Mouse (Mus musculus) forebrain, embryonic 11.5 days (tissue): ENCODE data around the gene Kcnk7. TPM values are rescaled to one million over a fixed set of nuclear protein-coding genes. Genes with fewer than 3 reads are reported as not detected.

ENCODE experiments used
- ATAC-seq: fragments of 200-750 bp; cut with Nextera tagmentation; replicated peaks from 2 replicates; pipeline ENCODE4 v1.8.0; 2017; ENCODE audit warnings: moderate TSS enrichment; ENCODE audit not compliant: low FRiP score
- DNase-seq: peaks from one replicate; pipeline ENCODE4 v3.0.0-alpha.2; 2017; ENCODE audit warnings: low spot score
- H3K27ac ChIP-seq: fragments of 300-500 bp; sonication (generic); 2 replicates; pipeline ENCODE4 v1.5.1; 2014; ENCODE audit warnings: low read depth, low read length
- H3K27me3 ChIP-seq: fragments of 300-500 bp; sonication (generic); 2 replicates; pipeline ENCODE4 v1.6.1; 2014; ENCODE audit warnings: mild to moderate bottlenecking, low read length, mixed read lengths; ENCODE audit not compliant: control insufficient read depth, insufficient read depth
- H3K36me3 ChIP-seq: fragments of 300-500 bp; sonication (generic); 2 replicates; pipeline ENCODE4 v1.6.1; 2014; ENCODE audit warnings: mild to moderate bottlenecking, low read length, moderate library complexity, mixed read lengths; ENCODE audit not compliant: control insufficient read depth, insufficient read depth
- H3K4me1 ChIP-seq: fragments of 300-500 bp; sonication (generic); replicated peaks from 2 replicates; pipeline ENCODE4 v1.6.1; 2014; ENCODE audit warnings: low read length, mixed read lengths; ENCODE audit not compliant: control insufficient read depth, insufficient read depth
- H3K4me2 ChIP-seq: fragments of 300-500 bp; sonication (generic); 2 replicates; pipeline ENCODE4 v1.6.1; 2014; ENCODE audit warnings: low read depth, mild to moderate bottlenecking, low read length, moderate library complexity, mixed read lengths; ENCODE audit not compliant: severe bottlenecking
- H3K4me3 ChIP-seq: fragments of 300-500 bp; sonication (generic); 2 replicates; pipeline ENCODE4 v1.5.1; 2014; ENCODE audit warnings: low read depth, low read length
- H3K9ac ChIP-seq: fragments of 300-500 bp; sonication (generic); 2 replicates; pipeline ENCODE4 v1.6.1; 2014; ENCODE audit warnings: low read length
- H3K9me3 ChIP-seq: fragments of 300-500 bp; sonication (generic); 2 replicates; pipeline ENCODE4 v1.6.1; 2016; ENCODE audit warnings: low read length, mixed read lengths; ENCODE audit not compliant: control insufficient read depth
- WGBS: fragments of 180-500 bp; shearing (Covaris S2); extraction: QIAGEN DNeasy Blood & Tissue Kit; methylation state at CpG from one replicate; pipeline ENCODE4 v1.1.7; 2014; 5-methylcytosine and 5-hydroxymethylcytosine counted together
- microRNA-seq: library from miRNA; unstranded; fragments of <30 nt; microRNA quantifications from one replicate; pipeline ENCODE4, GENCODE M21; 2016; ENCODE audit not compliant: insufficient number of aligned reads
- polyA plus RNA-seq: library from polyadenylated mRNA; unstranded; fragments of >200 nt; fragmentation: Nextera tagmentation; extraction: Ambion mirVana; gene quantifications from 2 replicates; pipeline ENCODE4 v1.2.1, GENCODE M21; 2014

Gene Kcnk7
- polyA plus RNA-seq, 1 experiment from 2014 or later: not detected

GRCm38 (mm10) chr19:5745756-5746710 lies 41.9 kb downstream of the Kcnk7 start:
- 3% methylated on average over 36 of the region's 36 CpGs for WGBS
- Histone ChIP-seq H3K4me1 (peaks cover 28% of the 10 kb centered on the region), H3K4me3 (peak overlapping the region; percentile 25), H3K27me3 (peaks cover 37% of the 10 kb centered on the region), H3K4me2 (peak overlapping the region; percentile 64), H3K9me3 (no peaks in the 10 kb centered on the region), H3K9ac (peak overlapping the region; percentile 49), H3K27ac (no peak overlapping the region), H3K36me3 (no peaks in the 10 kb centered on the region)
- no peak for ATAC-seq
- peak; percentile 77 for DNase-seq

- DNase-seq: no peak
- Histone ChIP-seq H3K27me3 (peaks cover 46% of the 10 kb centered on the region), H3K4me1 (peaks cover 25% of the 10 kb centered on the region), H3K9ac (no peak overlapping the region), H3K9me3 (no peaks in the 10 kb centered on the region), H3K36me3 (no peaks in the 10 kb centered on the region), H3K4me2 (no peak overlapping the region), H3K27ac (no peak overlapping the region), H3K4me3 (no peak overlapping the region)
- 38% methylated on average over 12 of the region's 12 CpGs for WGBS
- ATAC-seq: no peak
Measured at GRCm38 (mm10) chr19:5746907-5747363, 42.8 kb downstream of the Kcnk7 start.

DNA sequence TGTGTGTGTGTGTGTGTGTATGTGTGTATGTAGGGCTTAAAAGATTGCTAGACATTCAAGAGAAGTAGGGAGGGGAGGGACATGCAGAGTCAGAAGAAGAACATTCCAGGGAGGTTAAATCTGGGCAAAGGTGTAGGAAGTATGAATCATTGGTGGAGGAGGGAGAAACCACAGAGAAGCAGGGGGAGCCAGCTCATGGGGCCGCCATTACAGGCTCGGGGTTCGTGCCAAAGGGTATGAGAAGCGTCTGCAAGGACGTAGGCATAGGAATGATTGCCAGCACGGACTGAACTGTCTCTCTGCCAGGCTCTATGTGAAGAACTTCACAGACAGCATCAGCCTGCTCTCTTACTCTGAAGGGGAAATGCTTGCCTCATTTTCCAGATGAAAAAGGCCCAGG lies 45.3 kb downstream of the Kcnk7 start:
- H3K27me3 ChIP-seq: peaks cover 36% of the 10 kb centered on the region
- WGBS: 87% methylated on average over 6 of the region's 6 CpGs
- DNase-seq (no peak), ATAC-seq (no peak)
- no peak overlapping the region for H3K4me3 ChIP-seq
- peaks cover 18% of the 10 kb centered on the region for H3K4me1 ChIP-seq
- H3K9me3 ChIP-seq: no peaks in the 10 kb centered on the region
- H3K4me2 ChIP-seq: no peak overlapping the region
- no peaks in the 10 kb centered on the region for H3K36me3 ChIP-seq
- H3K27ac ChIP-seq: no peak overlapping the region
- H3K9ac ChIP-seq: no peak overlapping the region

- Histone ChIP-seq H3K4me1 (peaks cover 10% of the 10 kb centered on the region), H3K9ac (no peak overlapping the region), H3K4me2 (no peak overlapping the region), H3K4me3 (no peak overlapping the region), H3K36me3 (no peaks in the 10 kb centered on the region), H3K27me3 (peaks cover 30% of the 10 kb centered on the region), H3K9me3 (no peaks in the 10 kb centered on the region), H3K27ac (no peak overlapping the region)
- no peak for ATAC-seq
- DNase-seq: no peak
- WGBS: 11% methylated on average over 22 of the region's 22 CpGs
Measured at GRCm38 (mm10) chr19:5750951-5751350, 46.8 kb downstream of the Kcnk7 start.

DNA sequence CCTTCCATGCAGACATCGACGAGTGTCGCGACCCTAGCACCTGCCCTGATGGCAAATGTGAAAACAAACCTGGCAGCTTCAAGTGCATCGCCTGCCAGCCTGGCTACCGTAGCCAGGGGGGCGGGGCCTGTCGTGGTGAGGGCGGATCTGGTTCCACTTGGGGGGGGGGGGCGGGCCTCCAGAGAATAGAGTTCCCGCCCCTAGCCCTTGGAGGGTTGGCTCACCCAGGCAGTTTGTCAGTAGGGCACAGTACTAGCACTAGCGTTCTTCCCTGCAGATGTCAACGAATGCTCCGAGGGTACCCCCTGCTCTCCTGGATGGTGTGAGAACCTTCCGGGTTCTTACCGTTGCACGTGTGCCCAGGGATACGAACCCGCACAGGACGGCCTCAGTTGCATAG lies 47.6 kb downstream of the Kcnk7 start:
- Histone ChIP-seq H3K27me3 (peaks cover 34% of the 10 kb centered on the region), H3K36me3 (no peaks in the 10 kb centered on the region), H3K4me2 (0 out of 2 replicates have a peak overlapping the region, but pooled peaks have one; percentile 11), H3K4me1 (peaks cover 8% of the 10 kb centered on the region), H3K9me3 (no peaks in the 10 kb centered on the region), H3K9ac (no peak overlapping the region), H3K4me3 (no peak overlapping the region), H3K27ac (no peak overlapping the region)
- ATAC-seq: no peak
- peak; percentile 71 for DNase-seq
- 6% methylated on average over 20 of the region's 20 CpGs for WGBS

DNA sequence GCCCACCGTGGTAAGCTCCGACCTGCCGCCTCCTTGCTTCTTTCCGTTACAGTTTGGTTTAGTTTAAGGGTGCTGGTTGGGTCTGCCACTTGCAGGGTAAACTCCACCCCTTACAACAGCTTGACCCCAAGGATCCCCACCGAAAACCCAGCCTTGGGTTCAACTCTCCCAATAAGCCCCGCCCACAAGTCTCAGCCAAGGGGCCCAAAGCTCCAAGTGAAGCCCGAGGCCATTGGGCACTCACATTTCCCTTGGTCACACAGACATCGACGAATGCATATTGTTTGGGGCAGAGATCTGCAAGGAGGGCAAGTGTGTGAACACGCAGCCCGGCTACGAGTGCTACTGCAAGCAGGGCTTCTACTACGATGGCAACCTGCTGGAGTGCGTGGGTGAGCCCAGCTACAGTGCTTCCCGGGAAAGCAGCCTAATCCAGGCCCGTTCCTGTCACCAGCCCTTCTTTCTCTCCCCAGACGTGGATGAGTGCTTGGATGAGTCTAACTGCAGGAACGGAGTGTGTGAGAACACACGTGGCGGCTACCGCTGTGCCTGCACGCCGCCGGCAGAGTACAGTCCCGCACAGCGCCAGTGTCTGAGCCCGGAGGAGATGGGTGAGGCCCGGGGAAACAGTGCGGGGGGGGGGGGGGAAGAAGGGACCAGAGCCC lies 52.3 kb downstream of the Kcnk7 start:
- peak; percentile 66 for DNase-seq
- Histone ChIP-seq H3K9ac (peak overlapping the region; percentile 44), H3K9me3 (no peaks in the 10 kb centered on the region), H3K36me3 (peaks cover 2% of the 10 kb centered on the region; the same call in 1 of the 2 replicates), H3K27me3 (peaks cover 27% of the 10 kb centered on the region), H3K27ac (no peak overlapping the region), H3K4me1 (peaks cover 10% of the 10 kb centered on the region), H3K4me3 (peak overlapping the region; percentile 14; the same call in 1 of the 2 replicates), H3K4me2 (peak overlapping the region; percentile 42)
- WGBS: 7% methylated on average over 28 of the region's 29 CpGs
- 0 out of 2 replicates have a peak, but pooled peaks have one; percentile 2 for ATAC-seq

Small RNAs within 50 kb of the gene (microRNA-seq; reads per million reads assigned to microRNA genes)
- gene Mir6987: not detected

Other genes with a start within 250 kb of the Kcnk7 start
- 6.5 and 6.6 TPM in 2 replicates for gene Ccdc85b, start 246.5 kb upstream of the Kcnk7 start, polyA plus RNA-seq
- gene Fibp, start 243.8 kb upstream of the Kcnk7 start, polyA plus RNA-seq: 105 TPM in 2 replicates
- 3.4 and 4.0 TPM in 2 replicates for gene Ctsw, start 235.9 kb upstream of the Kcnk7 start, polyA plus RNA-seq
- gene Efemp2, start 230.4 kb upstream of the Kcnk7 start, polyA plus RNA-seq: 49.1 and 50.4 TPM in 2 replicates
- 39.2 and 42.7 TPM in 2 replicates for gene Mus81, start 216.0 kb upstream of the Kcnk7 start, polyA plus RNA-seq
- 3,238 and 3,452 TPM in 2 replicates for gene Cfl1, start 213.9 kb upstream of the Kcnk7 start, polyA plus RNA-seq
- gene 1700020D05Rik, start 200.6 kb upstream of the Kcnk7 start, polyA plus RNA-seq: not detected in 2 replicates
- 15.9 and 19.5 TPM in 2 replicates for gene Snx32, start 193.8 kb upstream of the Kcnk7 start, polyA plus RNA-seq
- 0.11 and 0.35 TPM in 2 replicates for gene Ovol1, start 143.7 kb upstream of the Kcnk7 start, polyA plus RNA-seq
- 1.9 and 2.5 TPM in 2 replicates for gene Ap5b1, start 136.3 kb upstream of the Kcnk7 start, polyA plus RNA-seq
- 158 and 198 TPM in 2 replicates for gene Rnaseh2c, start 102.5 kb upstream of the Kcnk7 start, polyA plus RNA-seq
- 38.0 and 38.9 TPM in 2 replicates for gene Kat5, start 94.1 kb upstream of the Kcnk7 start, polyA plus RNA-seq
- 37.8 and 39.9 TPM in 2 replicates for gene Rela, start 66.9 kb upstream of the Kcnk7 start, polyA plus RNA-seq
- 18.4 and 19.9 TPM in 2 replicates for gene Sipa1, start 40.7 kb upstream of the Kcnk7 start, polyA plus RNA-seq
- gene Map3k11, start 15.6 kb upstream of the Kcnk7 start, polyA plus RNA-seq: 20.4 and 21.7 TPM in 2 replicates
- gene Pcnx3, start 15.5 kb upstream of the Kcnk7 start, polyA plus RNA-seq: 34.1 and 37.7 TPM in 2 replicates
- 6.8 and 7.4 TPM in 2 replicates for gene Ehbp1l1, start 21.9 kb downstream of the Kcnk7 start, polyA plus RNA-seq
- 140 and 162 TPM in 2 replicates for gene Fam89b, start 25.3 kb downstream of the Kcnk7 start, polyA plus RNA-seq
- gene Ltbp3, start 36.5 kb downstream of the Kcnk7 start, polyA plus RNA-seq: 5.0 and 5.5 TPM in 2 replicates
- 65.2 and 66.3 TPM in 2 replicates for gene Scyl1, start 67.1 kb downstream of the Kcnk7 start, polyA plus RNA-seq
- 20.4 and 24.5 TPM in 2 replicates for gene Frmd8, start 170.9 kb downstream of the Kcnk7 start, polyA plus RNA-seq
- 0.90 and 1.1 TPM in 2 replicates for gene Slc25a45, start 173.4 kb downstream of the Kcnk7 start, polyA plus RNA-seq
- gene Tigd3, start 189.8 kb downstream of the Kcnk7 start, polyA plus RNA-seq: 10.1 and 10.7 TPM in 2 replicates
- 232 and 246 TPM in 2 replicates for gene Dpf2, start 208.6 kb downstream of the Kcnk7 start, polyA plus RNA-seq
- gene Cdc42ep2, start 220.4 kb downstream of the Kcnk7 start, polyA plus RNA-seq: 1.8 and 2.5 TPM in 2 replicates